Mouse (Mus musculus) embryonic fibroblast, embryonic 13.5 days (primary cell): ENCODE results near the gene Usp17le. TPM values are rescaled to one million over a fixed set of nuclear protein-coding genes. Genes with fewer than 3 reads are reported as not detected.
"Not testable (repeated sequence)": the region's sequence is repeated elsewhere in the genome, so short reads cannot be mapped to it uniquely, and the experiment has no call there.

Experiments used
- H3K27ac ChIP-seq: 2 replicates; pipeline ENCODE4 v1.5.1; 2012; ENCODE audit warnings: low read length, control low read depth, inconsistent platforms; ENCODE audit not compliant: insufficient read depth
- H3K4me1 ChIP-seq: 2 replicates; pipeline ENCODE4 v1.6.1; 2011; ENCODE audit warnings: low read length; ENCODE audit not compliant: control insufficient read depth, insufficient read depth
- H3K4me3 ChIP-seq: 2 replicates; pipeline ENCODE4 v1.5.1; 2011; ENCODE audit warnings: mild to moderate bottlenecking, control low read depth, low read length; ENCODE audit not compliant: insufficient read depth
- CTCF ChIP-seq: IDR thresholded peaks from 2 replicates; pipeline ENCODE4 v1.5.1; 2011; ENCODE audit warnings: mild to moderate bottlenecking, control low read depth, low read length, moderate library complexity, borderline replicate concordance; ENCODE audit not compliant: insufficient read depth
- POLR2A ChIP-seq: IDR thresholded peaks from 2 replicates; pipeline ENCODE4 v1.6.1; 2011; ENCODE audit warnings: low read depth, mild to moderate bottlenecking, control low read depth, low read length, moderate library complexity
- polyA plus RNA-seq: library from polyadenylated mRNA; stranded (reverse); fragments of >200 nt; gene quantifications from 2 replicates; pipeline ENCODE4 v1.2.4, GENCODE M21; 2011; ENCODE audit warnings: low read depth; ENCODE audit not compliant: missing spikeins, insufficient read length

Usp17le gene
- not detected in 2 replicates for polyA plus RNA-seq

DNA sequence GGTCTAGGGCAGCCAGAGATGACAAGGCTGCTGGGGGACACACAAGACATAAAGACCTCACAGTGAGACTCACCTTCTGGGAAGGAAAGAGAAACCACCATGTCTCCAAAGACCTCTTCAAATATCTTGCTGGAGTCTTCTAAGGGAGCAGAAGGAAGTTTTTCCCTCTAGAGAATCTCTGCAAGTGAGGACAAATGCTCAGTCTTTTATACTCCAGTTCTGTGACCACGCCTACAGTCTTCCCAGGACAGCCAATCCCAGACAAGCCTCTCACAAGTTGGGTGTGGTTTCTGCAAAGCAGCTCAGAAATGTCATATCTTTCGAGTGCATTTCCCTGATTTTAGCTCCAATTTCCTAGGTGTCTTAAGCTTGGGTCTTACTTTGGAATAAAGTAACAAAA lies at the start of gene Usp17le:
Gene Usp17le, minus strand, starts transcription at position 101 of the 400 bp plus-strand sequence.
- not testable (repeated sequence) for H3K4me1 ChIP-seq, H3K27ac ChIP-seq, H3K4me3 ChIP-seq

DNA sequence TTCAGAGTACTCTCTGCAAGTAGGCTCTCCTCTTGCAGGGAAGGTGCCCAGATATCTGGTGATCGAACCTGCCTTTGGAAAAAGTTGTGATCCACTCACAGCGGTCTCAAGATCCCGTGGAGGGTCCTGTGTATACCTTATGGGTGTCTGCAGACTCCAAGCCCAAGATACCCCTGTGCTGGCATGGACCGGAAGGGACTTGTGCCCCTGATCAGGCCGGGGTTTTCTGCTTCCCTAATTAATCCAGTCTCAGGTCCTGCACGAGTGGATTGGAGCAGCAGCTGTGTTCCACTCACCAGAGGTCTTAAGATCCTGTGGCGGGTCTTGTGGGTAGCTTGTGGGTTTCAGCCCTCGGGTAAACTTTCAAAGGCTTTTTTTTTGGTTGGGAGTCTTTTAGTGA lies 33.1 kb upstream of the Usp17le start:
- H3K4me3 ChIP-seq, H3K27ac ChIP-seq, H3K4me1 ChIP-seq: not testable (repeated sequence)

DNA sequence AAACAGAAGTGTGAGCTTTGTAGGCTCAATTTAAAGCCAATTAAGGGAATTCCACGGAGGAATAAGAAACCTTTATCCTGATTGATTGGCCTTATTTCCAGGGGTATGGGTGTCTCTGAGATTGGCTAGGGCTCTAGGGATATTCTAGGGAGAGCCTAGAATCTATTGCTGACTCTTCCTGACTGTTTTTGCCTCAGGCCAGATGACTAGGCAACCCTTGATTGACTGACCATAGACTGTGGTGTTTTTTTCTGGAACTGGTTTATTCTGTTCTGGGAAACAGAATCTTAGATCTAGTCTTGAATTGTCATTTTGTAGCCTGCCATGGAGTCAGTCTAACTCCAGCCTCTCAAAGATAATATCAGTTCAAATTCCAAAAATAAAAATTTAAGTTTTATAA lies 13.5 kb upstream of the Usp17le start:
- TF ChIP-seq POLR2A: no peak
- no peak for TF ChIP-seq CTCF
- H3K4me1 ChIP-seq: no peaks in the 10 kb centered on the region
- H3K27ac ChIP-seq: no peak overlapping the region
- H3K4me3 ChIP-seq: no peak overlapping the region

Other genes with a start within 250 kb of the Usp17le start
- not detected in 2 replicates for gene Olfr651, start 227.3 kb downstream of the Usp17le start, polyA plus RNA-seq
- gene Olfr652, start 216.6 kb downstream of the Usp17le start, polyA plus RNA-seq: not detected in 2 replicates
- gene Olfr653, start 200.2 kb downstream of the Usp17le start, polyA plus RNA-seq: not detected in 2 replicates
- not detected in 2 replicates for gene Olfr654, start 190.4 kb downstream of the Usp17le start, polyA plus RNA-seq
- not detected in 2 replicates for gene Olfr655, start 175.7 kb downstream of the Usp17le start, polyA plus RNA-seq
- gene Olfr656, start 163.5 kb downstream of the Usp17le start, polyA plus RNA-seq: not detected in 2 replicates
- gene Olfr657, start 152.7 kb downstream of the Usp17le start, polyA plus RNA-seq: not detected in 2 replicates
- not detected in 2 replicates for gene Olfr658, start 130.2 kb downstream of the Usp17le start, polyA plus RNA-seq
- gene Olfr659, start 110.7 kb downstream of the Usp17le start, polyA plus RNA-seq: not detected in 2 replicates
- gene Olfr661, start 91.0 kb downstream of the Usp17le start, polyA plus RNA-seq: not detected in 2 replicates
- not detected in 2 replicates for gene Usp17lb, start 65.1 kb upstream of the Usp17le start, polyA plus RNA-seq
- not detected in 2 replicates for gene Usp17la, start 79.5 kb upstream of the Usp17le start, polyA plus RNA-seq
- not detected in 2 replicates for gene Olfr665, start 100.6 kb upstream of the Usp17le start, polyA plus RNA-seq
- not detected in 2 replicates for gene Olfr666, start 118.5 kb upstream of the Usp17le start, polyA plus RNA-seq
- not detected in 2 replicates for gene Olfr667, start 144.0 kb upstream of the Usp17le start, polyA plus RNA-seq
- not detected in 2 replicates for gene Olfr668, start 150.6 kb upstream of the Usp17le start, polyA plus RNA-seq
- gene Olfr669, start 156.8 kb upstream of the Usp17le start, polyA plus RNA-seq: not detected in 2 replicates
- not detected in 2 replicates for gene Olfr670, start 185.2 kb upstream of the Usp17le start, polyA plus RNA-seq
- gene Olfr671, start 201.7 kb upstream of the Usp17le start, polyA plus RNA-seq: not detected in 2 replicates
- not detected in 2 replicates for gene Olfr672, start 224.6 kb upstream of the Usp17le start, polyA plus RNA-seq